Mouse (Mus musculus) spleen, postnatal 36 days (tissue): ENCODE data around the gene Ubn2.
"Not testable (repeated sequence)": the region's sequence is repeated elsewhere in the genome, so short reads cannot be mapped to it uniquely, and the experiment has no call there.

Experiments
- DNase-seq, 2 experiments: peaks; one replicate each; pipeline ENCODE4 v3.0.0; 2022; ENCODE audit warnings: low spot score in 2 of 2, mixed read lengths in 1 of 2

The Ubn2 gene

GRCm38 (mm10) chr6:38533428-38534405 is 100.0 kb downstream of the Ubn2 start, which contains the start of gene Fmc1:
Fmc1 (plus strand) TSS chr6:38533502.
- peak; percentile 98 to 99 for DNase-seq

- DNase-seq: peak; percentile 95 to 97
These were observed 101.1 kb downstream of the Ubn2 start for GRCm38 (mm10) chr6:38534640-38535365.

GRCm38 (mm10) chr6:38535366-38535690 is 101.6 kb downstream of the Ubn2 start:
- DNase-seq: no peak

GRCm38 (mm10) chr6:38535788-38536187 is 102.0 kb downstream of the Ubn2 start:
- DNase-seq: no peak

GRCm38 (mm10) chr6:38544141-38544540 is 110.4 kb downstream of the Ubn2 start:
- DNase-seq: not testable (repeated sequence)

- DNase-seq: not testable (repeated sequence)
These were observed 113.3 kb downstream of the Ubn2 start for GRCm38 (mm10) chr6:38547005-38547404.

- DNase-seq: no peak
These were observed 114.0 kb downstream of the Ubn2 start for GRCm38 (mm10) chr6:38547707-38548106.

GRCm38 (mm10) chr6:38548595-38548994 is 114.8 kb downstream of the Ubn2 start:
- DNase-seq: not testable (repeated sequence)

GRCm38 (mm10) chr6:38549840-38550239 is 116.1 kb downstream of the Ubn2 start:
- DNase-seq: not testable (repeated sequence)

GRCm38 (mm10) chr6:38550250-38551061 is 116.7 kb downstream of the Ubn2 start:
- peak; percentile 72 to 80 for DNase-seq

- peak; percentile 96 for DNase-seq
These were observed 117.6 kb downstream of the Ubn2 start, which contains the start of gene Luc7l2 for GRCm38 (mm10) chr6:38551062-38551988. Luc7l2 (plus strand) TSS chr6:38551334.

GRCm38 (mm10) chr6:38551989-38552635 is 118.4 kb downstream of the Ubn2 start:
- DNase-seq: peak; percentile 98

GRCm38 (mm10) chr6:38552636-38553000 is 118.9 kb downstream of the Ubn2 start:
- no peak for DNase-seq
